Mouse (Mus musculus) erythroblast, embryonic 14.5 days (primary cell): ENCODE results near the gene Arl6ip1. TPM values are rescaled to one million over a fixed set of nuclear protein-coding genes. Genes with fewer than 3 reads are reported as not detected.
"Not testable (repeated sequence)": the region's sequence is repeated elsewhere in the genome, so short reads cannot be mapped to it uniquely, and the experiment has no call there.

Source experiments
- H3K27me3 ChIP-seq: 2 replicates; pipeline ENCODE4 v1.6.1; 2012; ENCODE audit warnings: inconsistent platforms; ENCODE audit not compliant: control insufficient read depth
- H3K36me3 ChIP-seq: 2 replicates; pipeline ENCODE4 v1.6.1; 2012; ENCODE audit warnings: mild to moderate bottlenecking, inconsistent platforms; ENCODE audit not compliant: control insufficient read depth
- H3K4me1 ChIP-seq: 2 replicates; pipeline ENCODE4 v1.6.1; 2012; ENCODE audit warnings: inconsistent platforms; ENCODE audit not compliant: control insufficient read depth
- H3K4me3 ChIP-seq: replicated peaks from 2 replicates; pipeline ENCODE3; 2012; ENCODE audit warnings: moderate library complexity, mild to moderate bottlenecking, inconsistent platforms
- H3K9me3 ChIP-seq: 2 replicates; pipeline ENCODE4 v1.6.1; 2012; ENCODE audit warnings: low read length, inconsistent platforms, mixed read lengths; ENCODE audit not compliant: control insufficient read depth
- GATA1 ChIP-seq: IDR thresholded peaks from 2 replicates; pipeline ENCODE4 v1.6.1; 2012; ENCODE audit warnings: low read length, inconsistent platforms, mixed read lengths
- TAL1 ChIP-seq: IDR thresholded peaks from 3 replicates; pipeline ENCODE4 v1.6.1; 2012; ENCODE audit warnings: low read length, inconsistent platforms, mixed read lengths
- polyA plus RNA-seq: library from polyadenylated mRNA; stranded (reverse); fragments of >175 nt; gene quantifications from 2 replicates; pipeline ENCODE4 v1.2.3, GENCODE M21; 2012

Arl6ip1 gene
- polyA plus RNA-seq: 1.8 and 2.2 TPM in 2 replicates

DNA sequence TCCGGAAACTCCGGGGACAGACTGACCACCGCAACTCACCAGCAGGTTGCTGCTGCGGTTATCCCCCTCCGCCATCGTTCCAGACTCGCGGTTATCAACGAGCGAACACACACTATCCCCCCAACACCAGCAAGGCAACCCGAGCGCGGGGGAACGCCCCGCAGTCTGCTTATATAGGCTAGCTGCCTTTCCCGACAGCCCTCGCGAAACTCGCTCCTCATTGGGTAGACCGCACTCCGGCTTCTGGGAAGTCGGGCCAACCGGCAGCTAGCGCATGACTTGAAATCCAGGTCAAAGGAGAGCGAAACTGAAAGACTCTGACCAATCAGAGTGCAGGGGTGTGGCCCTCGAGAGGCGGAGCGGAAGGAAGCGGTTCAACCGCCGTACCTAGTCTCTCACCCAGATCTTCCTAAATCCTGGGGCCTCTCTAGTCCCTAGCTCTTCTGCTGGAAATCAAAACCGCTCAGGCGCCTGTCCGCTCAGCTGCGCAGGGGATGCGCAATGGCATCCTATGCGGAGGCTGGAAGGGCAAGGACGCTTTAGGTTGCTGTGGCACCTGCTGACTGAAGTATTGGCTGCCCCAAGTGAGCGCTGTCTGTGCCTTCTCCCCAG, at the start of gene Arl6ip1:
Gene Arl6ip1 (minus strand): TSS at position 233 of the 612 bp plus-strand sequence.
- peaks cover 56% of the 10 kb centered on the region for H3K36me3 ChIP-seq
- H3K4me1 ChIP-seq: peaks cover 41% of the 10 kb centered on the region
- peak within 1 kb of the TSS; percentile 78 for H3K4me3 ChIP-seq
- TF ChIP-seq GATA1 (peak; percentile 39), TAL1 (no peak; the same call in 1 of the 3 replicates)
- H3K9me3 ChIP-seq: no peaks in the 10 kb centered on the region
- no peaks in the 10 kb centered on the region for H3K27me3 ChIP-seq

DNA sequence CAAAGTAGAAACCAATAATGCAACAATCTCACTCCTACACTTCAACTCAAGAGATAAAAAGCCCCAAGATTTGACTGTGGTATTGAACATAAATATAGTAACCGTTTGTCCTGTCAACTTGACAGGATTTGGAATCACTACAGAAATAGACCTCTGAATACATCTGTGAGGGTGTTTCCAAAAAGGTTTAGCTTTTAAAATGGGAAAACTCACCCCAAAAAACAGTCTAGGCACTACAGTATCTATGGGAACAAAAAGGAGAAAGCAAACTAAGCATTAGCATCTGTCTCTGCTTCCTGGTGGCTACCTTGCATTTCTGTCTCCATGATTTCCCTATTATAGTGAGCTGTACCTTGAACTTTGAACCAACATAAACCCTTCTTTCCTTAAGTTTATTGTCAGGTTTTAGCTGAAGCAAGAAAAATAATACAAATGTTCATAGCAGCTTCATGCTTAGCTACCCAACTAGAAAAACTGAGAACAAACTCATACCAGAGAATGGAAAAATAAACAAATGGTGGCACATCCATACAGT, 46.4 kb upstream of the Arl6ip1 start:
- TF ChIP-seq GATA1 (no peak), TAL1 (no peak)
- Histone ChIP-seq H3K27me3 (no peaks in the 10 kb centered on the region), H3K4me1 (peaks cover 1% of the 10 kb centered on the region), H3K9me3 (no peaks in the 10 kb centered on the region), H3K36me3 (peaks cover 80% of the 10 kb centered on the region), H3K4me3 (no peak overlapping the region)

DNA sequence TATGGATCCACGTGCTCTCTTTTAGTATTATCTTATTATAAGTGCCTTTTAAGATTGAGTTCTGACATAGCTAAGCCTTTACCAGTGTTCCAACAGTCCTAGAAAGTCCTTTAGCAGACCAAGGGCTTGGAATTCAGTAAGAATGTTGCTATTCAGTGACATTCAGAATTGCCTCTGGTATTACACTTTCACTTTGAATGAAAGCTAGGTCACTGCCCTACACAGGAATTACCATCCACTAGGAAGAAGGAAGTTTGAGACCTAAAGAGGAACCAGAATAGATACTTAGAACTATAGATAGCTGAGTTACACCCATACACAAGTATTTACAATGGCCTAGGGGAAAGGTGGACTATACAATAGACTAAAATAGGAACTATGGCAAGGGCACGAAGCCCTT, 40.7 kb upstream of the Arl6ip1 start:
- peaks cover 90% of the 10 kb centered on the region for H3K36me3 ChIP-seq
- H3K27me3 ChIP-seq, H3K4me3 ChIP-seq, H3K9me3 ChIP-seq, H3K4me1 ChIP-seq: not testable (repeated sequence)

DNA sequence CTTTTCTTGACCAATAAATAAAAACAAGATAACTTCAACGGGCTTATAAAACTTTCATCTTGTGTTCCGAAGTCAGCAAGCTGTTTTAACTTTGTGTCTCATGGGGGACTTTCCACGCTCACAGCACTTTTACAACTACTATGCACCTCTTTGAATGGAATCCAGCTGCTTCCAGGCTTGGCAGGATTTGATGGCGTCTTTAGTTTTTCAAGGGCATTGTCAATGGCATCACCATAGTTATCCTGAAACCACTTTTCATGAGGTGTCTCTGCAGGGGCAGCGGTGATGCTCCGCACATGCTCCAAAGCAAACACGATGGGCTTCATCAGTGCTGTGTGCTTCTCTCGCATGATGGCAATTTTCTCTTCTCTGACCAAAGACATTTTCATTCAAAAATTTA, 33.5 kb upstream of the Arl6ip1 start:
- Histone ChIP-seq H3K36me3 (peaks cover 68% of the 10 kb centered on the region), H3K4me1 (no peaks in the 10 kb centered on the region), H3K9me3 (no peaks in the 10 kb centered on the region), H3K27me3 (no peaks in the 10 kb centered on the region), H3K4me3 (no peak overlapping the region)
- TF ChIP-seq GATA1 (no peak), TAL1 (no peak)

DNA sequence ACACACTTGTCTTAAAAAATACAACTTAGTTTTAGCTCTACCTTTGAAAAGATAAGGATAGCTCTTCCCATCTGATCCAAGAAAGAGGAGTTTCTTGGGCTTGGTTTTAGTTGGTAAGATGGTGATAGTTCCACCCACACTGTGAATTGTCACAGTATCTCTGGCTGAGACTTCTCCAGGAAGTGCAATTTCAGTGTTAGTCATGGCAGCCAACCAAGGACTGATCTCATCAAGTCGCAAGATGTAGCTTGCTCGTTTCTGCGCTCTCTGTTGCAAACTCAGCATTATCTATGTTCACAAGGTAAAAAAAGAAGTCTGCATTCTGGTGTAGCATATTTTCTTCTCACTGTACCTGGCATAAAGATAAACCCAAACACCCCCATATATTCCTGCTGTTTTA, 30.7 kb upstream of the Arl6ip1 start:
- H3K9me3 ChIP-seq: no peaks in the 10 kb centered on the region
- H3K4me3 ChIP-seq: no peak overlapping the region
- no peaks in the 10 kb centered on the region for H3K4me1 ChIP-seq
- TF ChIP-seq TAL1 (no peak), GATA1 (no peak)
- peaks cover 64% of the 10 kb centered on the region for H3K36me3 ChIP-seq
- H3K27me3 ChIP-seq: no peaks in the 10 kb centered on the region

DNA sequence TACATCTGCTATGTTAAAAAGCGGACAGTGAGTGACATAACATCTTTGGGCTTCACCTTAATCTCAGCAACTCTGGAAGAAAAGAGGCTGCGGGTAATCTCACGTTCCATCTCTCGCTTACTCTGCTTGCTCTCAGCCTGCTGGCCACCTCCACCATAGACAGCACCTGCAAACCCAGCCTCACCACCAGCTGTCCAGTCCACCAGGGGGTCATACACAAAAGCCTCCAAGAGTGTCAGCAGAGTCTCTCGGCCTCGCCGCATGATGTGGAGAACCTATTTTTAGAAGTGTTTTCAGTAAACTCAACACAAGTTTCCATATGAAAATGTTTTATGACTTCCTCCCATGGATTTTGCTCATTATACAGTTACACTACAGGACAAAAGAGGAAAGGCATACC, 27.0 kb upstream of the Arl6ip1 start:
- H3K4me3 ChIP-seq: no peak overlapping the region
- TF ChIP-seq GATA1 (no peak), TAL1 (no peak)
- H3K36me3 ChIP-seq: peaks cover 78% of the 10 kb centered on the region
- no peaks in the 10 kb centered on the region for H3K27me3 ChIP-seq
- no peaks in the 10 kb centered on the region for H3K4me1 ChIP-seq
- no peaks in the 10 kb centered on the region for H3K9me3 ChIP-seq

DNA sequence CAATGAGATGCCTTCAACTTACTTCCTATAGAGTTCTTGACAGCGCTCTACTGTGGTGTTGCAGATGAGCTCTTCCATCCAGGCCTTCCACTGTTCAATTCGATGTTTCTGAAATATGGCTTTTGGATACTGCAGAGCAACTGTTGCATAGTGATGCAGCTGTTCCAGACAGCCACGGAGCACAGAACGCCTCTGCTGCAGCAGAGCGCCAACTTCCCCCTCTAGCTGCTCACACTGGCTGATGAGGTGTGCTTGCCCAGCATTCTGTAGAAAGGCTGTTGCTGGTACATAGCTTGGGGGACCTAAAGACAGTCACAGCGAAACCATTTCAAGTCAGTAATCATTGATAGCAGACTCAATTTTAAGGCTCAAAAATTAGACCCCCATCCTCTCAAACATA, 24.7 kb upstream of the Arl6ip1 start:
- TF ChIP-seq GATA1 (no peak), TAL1 (no peak)
- Histone ChIP-seq H3K36me3 (peaks cover 81% of the 10 kb centered on the region), H3K4me3 (no peak overlapping the region), H3K9me3 (no peaks in the 10 kb centered on the region), H3K4me1 (no peaks in the 10 kb centered on the region), H3K27me3 (no peaks in the 10 kb centered on the region)

DNA sequence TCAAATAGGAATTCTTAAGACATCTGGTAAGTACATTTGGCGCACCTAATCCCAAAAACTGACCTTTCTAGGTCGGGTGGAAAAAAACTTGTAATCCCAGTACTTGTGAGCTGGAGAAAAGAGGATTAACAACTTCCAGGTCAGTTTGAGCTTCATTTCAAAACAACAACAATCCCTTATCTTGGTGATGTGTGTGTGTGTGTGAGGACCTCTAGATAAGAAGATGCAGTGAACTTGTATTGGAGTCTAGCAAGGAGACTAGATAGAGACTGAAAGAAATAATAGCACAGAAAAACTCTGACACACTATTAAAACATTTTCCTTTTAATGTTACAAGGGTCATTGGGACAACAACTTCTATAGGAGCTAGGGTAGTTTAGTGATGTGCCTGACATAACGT, 14.1 kb upstream of the Arl6ip1 start:
- Histone ChIP-seq H3K27me3 (no peaks in the 10 kb centered on the region), H3K9me3 (no peaks in the 10 kb centered on the region), H3K4me3 (no peak overlapping the region), H3K4me1 (peaks cover 22% of the 10 kb centered on the region), H3K36me3 (peaks cover 84% of the 10 kb centered on the region)
- TF ChIP-seq TAL1 (no peak), GATA1 (no peak; the same call in 1 of the 2 replicates)

DNA sequence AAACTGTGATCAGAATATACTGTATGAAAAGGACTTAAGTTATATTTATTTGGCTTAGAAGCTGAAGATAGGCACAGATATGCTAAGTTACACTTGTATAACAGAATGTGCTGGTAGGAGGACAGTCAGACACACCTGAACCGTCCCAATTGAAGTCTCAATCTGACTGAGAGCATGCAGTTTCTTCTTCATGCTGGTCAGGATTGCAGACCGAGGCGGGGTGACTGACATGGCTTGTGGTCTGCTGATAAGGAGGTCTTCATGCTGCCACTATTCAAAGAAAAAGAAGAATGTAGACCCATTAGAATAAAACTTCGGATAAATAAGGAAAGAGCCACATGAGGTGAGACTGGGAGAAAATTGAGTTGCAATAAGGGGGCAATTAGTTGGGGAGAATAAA, 13.7 kb upstream of the Arl6ip1 start:
- TF ChIP-seq GATA1 (no peak), TAL1 (peak; percentile 28; the same call in 1 of the 3 replicates)
- H3K9me3 ChIP-seq: no peaks in the 10 kb centered on the region
- peaks cover 83% of the 10 kb centered on the region for H3K36me3 ChIP-seq
- no peak overlapping the region for H3K4me3 ChIP-seq
- H3K27me3 ChIP-seq: no peaks in the 10 kb centered on the region
- H3K4me1 ChIP-seq: peaks cover 22% of the 10 kb centered on the region

DNA sequence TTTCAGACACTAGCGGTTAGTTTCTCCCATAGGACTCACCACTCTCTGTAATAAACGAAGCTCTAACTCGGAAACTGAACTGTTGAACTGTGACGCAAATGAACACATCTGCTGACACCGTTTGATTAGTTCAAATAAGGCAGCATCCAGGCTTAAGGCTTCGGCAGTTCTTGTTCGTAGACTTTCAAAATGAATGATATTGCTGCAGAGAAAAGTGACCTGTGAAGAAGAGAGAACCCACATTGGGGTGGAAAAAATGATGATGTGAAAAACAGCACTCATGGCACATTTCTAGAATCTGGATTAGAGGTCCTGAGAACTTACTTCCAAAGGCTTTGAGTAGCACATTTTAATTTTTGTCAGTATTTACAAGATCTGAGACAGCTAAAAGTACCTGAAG, 11.8 kb upstream of the Arl6ip1 start:
- H3K4me1 ChIP-seq: peaks cover 22% of the 10 kb centered on the region
- no peak overlapping the region for H3K4me3 ChIP-seq
- no peaks in the 10 kb centered on the region for H3K9me3 ChIP-seq
- H3K27me3 ChIP-seq: no peaks in the 10 kb centered on the region
- no peak for TF ChIP-seq TAL1
- TF ChIP-seq GATA1: no peak
- peaks cover 90% of the 10 kb centered on the region for H3K36me3 ChIP-seq
